Mouse (Mus musculus) inflammation-experienced regulatory T-cells, adult 6 months (primary cell): Measurements from ENCODE around the gene Zdhhc5. TPM values are rescaled to one million over a fixed set of nuclear protein-coding genes. Genes with fewer than 3 reads are reported as not detected.
"Not testable (repeated sequence)": the region's sequence is repeated elsewhere in the genome, so short reads cannot be mapped to it uniquely, and the experiment has no call there.

Experiments used
- ATAC-seq: one replicate; pipeline ENCODE4 v1.8.0; 2017
- polyA plus RNA-seq, 3 experiments: library from polyadenylated mRNA; unstranded; fragments of 100-300 nt; shearing (Covaris generic); gene quantifications; one replicate each; pipeline ENCODE4 v1.2.1; 2017

Gene Zdhhc5
- polyA plus RNA-seq, 3 experiments from 2014 or later, result 12.9 to 14.1 (median 13.3) TPM

DNA sequence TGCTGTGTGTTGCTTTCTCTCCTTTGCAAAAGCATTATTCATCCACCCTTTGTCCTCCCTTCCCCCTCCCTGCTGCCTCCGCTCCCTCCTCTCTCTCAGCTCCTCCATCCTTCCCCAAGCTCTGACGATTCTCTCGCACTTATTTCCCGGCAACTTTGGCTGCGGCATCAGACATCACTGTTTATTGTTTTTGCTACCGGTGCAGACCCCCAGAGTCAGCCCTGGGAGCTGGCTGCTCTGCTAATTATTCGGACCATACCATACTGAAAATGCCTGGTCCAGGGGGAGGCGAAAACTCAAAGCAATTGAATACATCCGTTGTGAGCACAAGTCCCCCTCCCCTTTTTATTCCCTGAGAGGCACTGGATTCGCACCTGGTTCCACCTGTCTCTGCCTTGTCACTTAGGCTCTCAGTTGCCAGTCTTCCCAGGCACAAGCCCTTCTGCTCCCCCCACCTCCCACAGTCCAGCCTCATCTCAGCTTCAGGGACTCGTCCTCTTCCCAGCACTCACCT is 19.4 kb upstream of the Zdhhc5 start:
- ATAC-seq, result peak; percentile 23

DNA sequence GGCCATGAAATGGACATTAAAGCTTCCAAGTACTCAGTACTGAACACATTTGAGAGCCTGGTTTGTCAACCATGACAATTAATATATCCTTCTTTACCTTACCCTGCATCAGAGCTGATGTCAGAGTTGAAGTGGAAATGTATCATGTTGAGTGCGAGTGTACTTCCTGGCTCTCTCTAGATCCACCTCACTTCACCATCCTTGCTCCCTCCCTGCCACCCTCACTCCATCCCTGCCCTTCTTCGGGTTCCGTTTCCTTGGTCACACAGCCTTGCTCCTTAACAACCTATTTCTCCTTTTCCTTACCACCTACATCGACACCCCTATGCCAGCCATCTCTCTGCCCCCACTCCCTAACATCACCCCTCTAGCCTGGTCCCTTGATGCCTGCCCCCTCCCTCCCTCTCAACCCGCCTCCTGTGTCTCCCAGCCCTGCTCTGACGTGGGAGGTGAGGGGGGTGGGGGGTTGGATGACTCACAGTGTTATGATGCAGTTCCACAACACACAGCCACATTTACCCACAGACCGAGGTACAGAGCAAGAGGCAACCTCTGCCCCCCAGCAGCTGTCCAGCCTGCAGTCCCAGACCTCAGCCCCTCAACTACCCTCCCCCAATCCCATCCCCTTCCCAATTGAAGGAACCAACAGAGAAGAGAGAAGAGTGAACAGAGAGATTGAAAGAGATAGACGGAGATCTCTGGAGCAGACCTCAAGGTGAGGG is 18.8 kb upstream of the Zdhhc5 start, which contains the start of gene Ypel4:
TSS of gene Ypel4 (plus strand) at position 480 of the 722 bp plus-strand sequence.
- peak; percentile 84 for ATAC-seq

DNA sequence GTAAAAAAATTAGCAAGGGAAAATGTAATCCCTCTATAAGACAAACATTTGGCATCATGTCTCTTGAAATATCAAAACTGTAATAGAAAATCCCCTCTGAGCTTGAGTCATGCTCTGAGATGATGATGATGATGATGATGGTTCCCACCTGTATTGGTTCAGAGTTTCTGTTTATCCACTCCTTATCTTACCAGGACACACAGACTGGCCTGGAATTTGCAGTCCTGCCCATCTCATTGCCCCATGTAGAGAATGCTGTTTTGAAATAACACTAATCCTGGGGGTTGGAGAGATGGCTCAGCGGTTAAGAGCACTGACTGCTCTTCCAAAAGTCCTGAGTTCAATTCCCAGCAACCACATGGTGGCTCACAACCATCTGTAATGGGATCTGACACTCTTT is 17.4 kb upstream of the Zdhhc5 start:
- ATAC-seq, result no peak

DNA sequence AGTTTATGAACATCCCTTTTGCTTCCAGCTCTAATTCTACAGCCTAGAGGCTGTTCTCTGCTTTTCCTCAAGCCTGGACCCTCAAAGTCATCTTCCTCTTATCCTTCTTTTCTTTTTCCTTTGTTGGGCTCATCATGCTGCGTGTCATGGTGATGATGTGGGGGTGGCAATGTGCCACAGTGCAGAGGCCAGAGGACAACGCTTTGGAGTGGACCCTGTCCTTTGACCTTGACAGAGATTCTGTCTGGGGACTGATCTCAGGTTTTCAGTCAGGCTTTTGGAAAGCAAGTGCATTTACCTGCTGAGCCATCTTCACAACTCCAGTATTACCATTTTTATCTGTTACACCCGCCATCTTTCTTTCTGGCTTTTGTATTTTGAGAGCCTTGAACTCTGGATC is 16.2 kb upstream of the Zdhhc5 start:
- no peak for ATAC-seq

DNA sequence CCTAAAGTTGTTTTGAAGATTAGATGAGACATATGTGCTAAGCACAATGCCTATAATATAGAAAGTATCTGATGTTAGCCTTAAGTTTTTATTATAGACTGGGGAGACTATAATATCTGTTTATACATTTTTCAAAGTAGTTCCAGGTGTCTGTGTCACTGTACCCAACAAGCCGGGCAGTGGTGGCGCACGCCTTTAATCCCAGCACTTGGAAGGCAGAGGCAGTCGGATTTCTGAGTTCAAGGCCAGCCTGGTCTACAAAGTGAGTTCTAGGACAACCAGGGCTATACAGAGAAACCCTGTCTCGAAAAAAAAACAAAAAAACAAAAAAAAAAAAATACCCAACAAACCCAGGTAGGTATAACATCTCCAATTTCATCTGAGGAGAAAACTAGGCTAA is 13.2 kb upstream of the Zdhhc5 start:
- ATAC-seq, result not testable (repeated sequence)

DNA sequence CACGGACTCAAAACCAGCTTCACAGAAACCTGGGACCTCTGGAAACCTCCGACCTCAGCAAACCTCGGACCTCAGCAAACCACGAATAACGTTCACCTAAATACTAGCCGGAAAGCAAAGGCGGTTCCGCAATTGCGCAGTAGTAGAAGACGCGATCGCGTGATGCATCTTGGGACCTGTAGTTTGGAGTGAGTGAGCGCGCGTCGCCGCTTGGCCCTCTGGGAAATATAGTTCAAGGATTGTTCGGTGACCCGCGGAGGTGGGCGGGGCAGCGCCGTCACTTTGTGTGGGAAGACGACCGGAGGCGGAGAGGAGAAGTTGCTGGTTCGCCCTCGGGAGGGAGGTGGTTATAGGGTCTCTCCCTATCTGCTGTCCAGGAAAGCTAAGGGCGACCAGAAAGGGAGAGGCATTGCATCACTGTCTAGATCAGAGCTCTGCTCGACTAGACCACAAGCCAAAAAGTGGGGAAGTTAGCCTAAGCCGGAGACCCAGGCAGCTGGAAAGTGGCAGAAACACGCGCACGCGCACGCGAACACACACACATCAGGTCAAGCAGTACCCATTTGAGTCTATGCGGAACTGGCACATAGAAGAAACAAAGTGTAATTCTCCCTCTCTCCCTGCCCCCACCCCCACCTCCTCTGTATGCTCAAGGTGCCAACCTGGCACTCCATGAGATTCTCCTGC is 12.3 kb upstream of the Zdhhc5 start, which contains the start of gene Clp1:
TSS of gene Clp1 (minus strand) at position 179 of the 687 bp plus-strand sequence.
- peak; percentile 98 for ATAC-seq

DNA sequence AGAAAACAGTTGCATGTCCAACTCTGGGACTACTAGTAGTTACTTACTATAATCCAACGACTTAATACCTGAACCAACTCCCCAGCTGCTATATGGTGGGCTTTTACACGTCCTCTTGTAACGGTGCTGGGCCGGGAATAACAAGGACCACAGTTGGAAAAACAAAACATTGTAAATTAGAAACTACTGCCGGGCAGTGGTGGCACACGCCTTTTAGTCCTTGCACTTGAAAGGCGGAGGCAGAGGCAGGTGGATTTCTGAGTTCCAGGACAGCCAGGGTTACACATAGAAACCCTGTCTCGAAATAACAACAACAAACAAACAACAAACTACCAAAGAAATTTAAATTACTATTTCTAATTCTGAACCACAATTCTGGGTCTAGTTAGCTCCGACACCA is 11.7 kb upstream of the Zdhhc5 start:
- no peak for ATAC-seq

DNA sequence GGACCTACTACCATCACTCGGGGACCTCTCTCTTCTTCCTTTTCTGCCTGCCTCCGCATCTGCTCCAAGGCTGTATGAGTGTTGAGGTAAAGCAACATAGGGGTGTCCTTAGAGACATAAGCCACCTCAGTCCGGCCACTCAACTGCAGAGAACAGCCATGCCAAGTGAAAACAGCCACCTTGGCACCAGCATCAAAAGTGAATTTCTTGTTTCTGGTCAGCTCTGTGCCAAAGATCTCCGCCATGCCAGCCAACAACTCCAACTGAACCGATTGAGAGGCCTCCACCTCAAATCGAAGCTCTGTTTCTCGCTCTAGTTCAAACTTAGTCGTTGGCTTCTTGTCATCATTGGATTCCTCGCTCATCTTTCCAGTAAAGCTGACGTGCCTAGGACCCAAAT is 10.8 kb upstream of the Zdhhc5 start:
- ATAC-seq, result no peak

DNA sequence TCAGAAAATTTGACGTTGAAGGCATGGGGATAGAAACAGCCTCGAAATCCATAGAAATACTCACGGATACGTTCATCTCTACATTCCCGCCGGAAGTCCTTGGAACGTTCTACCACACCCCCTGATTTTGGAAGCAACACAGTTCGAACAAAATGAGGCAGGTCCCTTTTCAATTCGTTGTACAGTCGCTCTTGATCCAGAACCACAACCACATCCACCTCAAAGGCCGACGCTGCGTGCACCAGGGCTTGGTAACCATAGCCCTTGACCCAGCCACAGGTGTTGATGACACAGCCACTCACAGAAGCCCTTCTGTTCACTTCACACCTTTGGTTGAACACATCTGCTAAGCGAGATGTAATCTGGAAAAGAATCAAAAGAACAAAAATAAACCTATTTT is 8.9 kb upstream of the Zdhhc5 start:
- no peak for ATAC-seq

DNA sequence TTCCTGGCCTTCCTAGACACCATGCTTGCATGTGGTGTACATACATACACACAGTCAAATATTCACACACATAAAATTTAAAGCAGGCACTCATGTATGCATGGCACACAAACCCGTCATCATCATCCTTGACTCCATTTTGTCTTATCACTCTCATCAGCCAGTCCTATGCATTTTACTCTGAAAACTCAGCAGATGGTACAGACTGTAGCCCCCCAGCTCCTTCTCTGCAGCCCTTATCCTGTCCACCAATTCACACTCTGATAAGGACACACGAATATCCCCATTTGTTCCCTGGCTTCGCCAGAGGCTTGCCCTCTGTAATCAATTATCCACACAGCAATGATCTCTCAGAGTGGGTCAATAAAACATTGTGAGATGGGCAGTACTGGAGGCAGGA is 6.2 kb upstream of the Zdhhc5 start:
- no peak for ATAC-seq

DNA sequence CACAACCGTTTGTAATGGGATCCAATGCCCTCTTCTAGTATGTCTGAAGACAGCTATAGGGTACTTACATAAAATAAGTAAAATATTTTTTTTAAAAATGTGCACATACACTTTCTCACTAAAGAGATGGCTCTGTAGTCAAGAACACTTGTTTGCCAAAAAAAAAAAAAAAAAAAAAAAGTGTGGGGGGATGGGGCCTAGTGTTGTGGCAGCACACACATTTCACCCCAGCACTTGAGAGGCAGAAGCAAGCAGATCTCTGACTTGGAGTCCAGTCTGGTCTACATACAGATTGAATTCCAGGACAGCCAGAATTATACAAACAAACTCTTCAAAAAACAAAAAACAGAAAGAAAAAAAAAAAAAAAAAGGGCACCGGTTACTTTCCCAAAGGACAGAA is 5.7 kb upstream of the Zdhhc5 start:
- no peak for ATAC-seq

DNA sequence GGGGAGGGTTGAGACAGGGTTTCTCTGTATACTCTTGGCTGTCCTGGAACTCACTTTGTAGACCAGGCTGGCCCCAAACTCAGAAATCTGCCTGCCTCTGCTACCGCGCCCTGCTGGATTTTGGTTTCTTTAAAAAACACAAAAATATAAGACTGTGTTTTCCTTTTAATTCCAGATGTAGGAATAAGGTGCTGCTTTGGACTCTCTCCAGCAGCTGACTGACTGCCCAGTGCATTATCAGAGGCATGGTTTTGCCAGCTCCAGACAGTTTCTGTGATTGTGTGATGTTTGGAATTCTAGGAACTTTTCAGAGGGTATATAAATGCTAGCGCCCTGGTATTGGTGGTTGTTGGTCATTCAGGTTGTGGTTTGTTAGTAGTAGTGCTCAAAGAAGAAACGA is 2.4 kb upstream of the Zdhhc5 start:
- ATAC-seq, result no peak

DNA sequence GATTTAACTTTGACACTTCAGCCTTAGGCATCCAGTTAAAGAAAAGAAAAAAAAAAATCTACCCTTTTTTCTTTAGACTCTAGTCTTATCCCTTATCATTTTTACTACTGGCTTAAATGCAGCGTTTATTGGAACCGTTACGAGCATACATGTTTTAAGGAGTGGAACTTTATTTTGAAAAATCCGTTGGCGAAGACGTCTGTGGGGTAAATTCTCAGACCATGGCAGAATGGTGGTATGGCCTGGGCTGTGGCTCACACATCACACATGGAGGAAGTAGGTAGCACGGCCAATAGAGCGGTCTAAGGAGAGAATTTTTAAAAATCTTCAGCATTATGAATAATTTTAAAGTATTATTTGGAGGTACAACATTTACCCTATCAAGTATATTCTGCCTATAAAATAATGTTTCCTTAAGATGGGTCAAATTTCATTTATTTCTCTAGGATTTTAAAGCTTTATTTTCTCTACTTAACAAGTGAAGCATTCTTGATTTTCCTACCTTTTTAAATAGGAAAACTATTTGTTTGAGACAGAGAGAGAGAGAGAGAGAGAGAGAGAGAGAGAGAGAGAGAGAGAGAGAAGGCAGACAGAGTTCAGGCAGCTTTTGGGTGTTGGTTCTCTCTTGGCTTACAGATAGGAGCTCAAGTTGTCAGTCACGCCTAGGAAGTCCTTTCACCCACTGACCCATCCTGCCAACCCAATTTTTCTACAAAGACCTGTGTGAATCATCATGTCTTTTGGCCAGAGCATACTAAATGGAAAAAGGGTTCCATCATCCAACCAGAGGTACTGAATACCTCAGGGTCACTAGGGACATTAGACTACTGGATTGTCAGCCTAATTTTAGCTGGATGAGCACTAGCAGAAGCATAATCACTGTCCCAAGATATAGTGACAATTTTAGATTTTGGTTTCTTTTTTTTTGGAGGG is 1.7 kb upstream of the Zdhhc5 start:
- no peak for ATAC-seq

DNA sequence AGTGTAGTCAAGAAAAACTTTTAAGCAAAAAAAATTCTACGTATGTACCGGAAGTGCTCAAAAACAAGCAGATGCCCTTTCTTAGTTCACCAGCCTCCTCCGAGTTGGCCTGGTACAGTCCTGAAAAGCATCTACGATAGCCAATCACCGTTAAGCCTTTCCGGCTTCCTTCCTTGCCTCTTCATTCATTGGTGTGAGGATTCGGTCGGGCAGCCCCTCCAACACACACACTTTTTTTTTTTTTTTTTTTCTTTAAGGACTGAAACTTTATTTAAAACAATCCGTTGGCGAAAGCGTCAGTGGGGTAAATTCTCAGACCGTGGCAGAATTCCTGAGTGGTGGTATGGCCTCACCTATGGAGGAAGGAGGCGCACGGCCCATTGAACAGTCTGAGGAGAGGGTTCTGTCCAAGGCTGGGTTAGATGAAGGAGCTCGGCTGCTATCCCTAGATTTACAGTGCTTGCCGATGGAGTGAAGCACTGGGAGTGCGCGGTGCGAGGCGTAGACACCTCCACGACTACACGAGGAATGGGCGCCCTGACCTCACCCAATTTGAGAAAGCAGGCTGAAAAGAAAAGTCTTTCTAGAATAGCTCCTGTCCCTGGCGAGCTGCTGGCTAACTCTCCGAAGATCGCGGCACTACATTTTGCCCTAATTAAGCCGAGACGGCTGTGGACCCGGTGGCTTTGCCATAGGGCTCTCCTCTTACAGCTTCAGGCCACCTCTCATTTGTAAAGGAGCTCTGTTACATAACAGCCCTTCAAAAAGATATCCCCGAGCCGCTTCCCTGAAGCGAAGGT is 782 bp upstream of the Zdhhc5 start:
- ATAC-seq, result peak; percentile 88

DNA sequence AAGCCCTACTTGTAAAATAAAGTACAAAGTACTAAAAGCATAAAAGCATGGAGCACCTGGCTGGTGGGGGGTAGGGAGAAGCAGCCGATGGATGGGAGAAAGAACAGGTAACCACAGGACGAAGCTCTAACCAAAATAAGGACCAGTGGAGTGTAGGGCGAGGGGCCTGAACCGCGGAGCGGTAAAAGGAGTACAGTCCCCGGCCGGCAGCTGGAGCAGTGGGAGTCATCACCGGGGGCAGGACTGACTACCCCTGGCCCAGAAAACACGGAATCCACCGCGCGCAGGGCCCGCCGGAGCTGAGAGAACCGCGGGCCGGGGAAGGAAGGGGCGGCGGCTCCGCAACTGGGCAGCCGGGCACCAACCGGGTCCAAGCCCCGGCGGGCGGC is 564 bp downstream of the Zdhhc5 start:
- ATAC-seq, result no peak

DNA sequence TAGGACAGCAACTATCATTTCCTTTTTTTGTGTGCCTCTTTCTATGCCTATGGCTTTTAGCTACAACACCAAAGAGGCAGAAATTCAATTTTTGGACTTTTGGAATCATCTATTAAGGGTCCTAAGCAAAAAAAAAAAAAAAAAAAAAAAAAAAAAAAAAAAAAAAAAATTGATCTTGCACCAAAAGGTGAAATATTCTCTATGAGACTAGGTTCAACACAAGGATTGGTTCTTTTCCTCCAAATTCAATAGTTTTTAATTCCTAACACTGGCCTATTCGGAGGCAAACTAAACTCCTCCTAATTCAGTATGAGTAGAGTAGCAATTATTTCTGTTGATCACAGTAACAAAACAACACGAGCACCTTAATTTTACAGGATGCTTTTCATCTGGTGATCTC is 3.1 kb downstream of the Zdhhc5 start:
- ATAC-seq, result no peak

DNA sequence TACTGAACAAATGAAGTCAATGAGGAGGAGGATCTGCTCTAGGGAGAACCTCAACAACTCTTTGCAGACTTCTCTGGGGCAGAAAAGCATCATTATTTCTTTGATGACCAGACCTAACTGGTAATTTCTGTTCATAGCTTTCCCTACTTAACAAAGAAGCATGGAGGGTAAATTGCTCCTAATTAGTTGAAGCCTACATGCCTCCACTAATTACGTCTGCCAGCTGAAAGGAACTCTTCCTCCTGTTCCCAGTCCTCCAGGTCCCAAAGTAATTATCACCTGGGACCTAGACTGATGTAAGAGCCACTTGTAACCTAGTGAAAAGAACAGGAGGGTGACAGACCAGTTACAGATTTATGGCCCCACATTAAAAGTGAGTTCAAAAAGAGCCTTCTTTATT is 7.5 kb downstream of the Zdhhc5 start:
- ATAC-seq, result no peak

DNA sequence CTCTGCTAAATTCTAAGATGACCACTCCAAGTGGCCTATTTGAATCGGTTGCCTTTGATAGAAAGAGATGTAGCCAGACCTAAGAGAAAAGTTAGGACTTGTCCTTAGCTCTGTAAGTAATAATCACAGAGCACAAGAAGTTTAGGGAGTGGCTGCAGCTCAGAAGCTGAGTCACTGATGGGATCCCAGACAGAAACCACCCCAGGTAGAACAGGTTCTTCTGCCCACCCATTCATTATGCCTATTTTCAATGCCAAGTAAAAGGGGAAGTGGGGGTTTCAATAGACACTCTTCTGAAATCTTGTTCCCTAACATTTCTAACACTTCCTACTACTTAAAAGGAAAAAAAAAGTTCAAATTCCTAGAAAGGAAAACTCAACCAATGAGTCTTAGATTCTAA is 9.7 kb downstream of the Zdhhc5 start:
- ATAC-seq, result no peak

DNA sequence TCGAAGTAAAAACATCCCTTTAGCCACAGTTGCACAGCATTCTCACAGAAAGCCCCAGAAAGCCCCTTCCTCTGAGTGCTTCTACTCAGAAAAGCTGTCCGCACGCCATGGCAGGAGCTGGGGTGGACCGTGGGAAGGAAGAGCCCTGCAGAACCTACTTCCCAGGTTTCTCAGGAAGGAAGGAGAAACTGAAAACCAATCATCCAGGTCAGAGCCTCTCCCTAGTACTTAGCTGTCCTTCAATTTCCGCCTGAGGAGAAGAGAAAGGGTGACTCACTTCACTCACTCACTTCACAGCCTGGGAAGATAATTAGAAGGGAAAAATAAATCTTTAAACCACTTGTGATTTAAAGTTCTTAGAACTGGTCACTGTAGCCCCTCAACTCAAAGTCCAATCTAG is 10.7 kb downstream of the Zdhhc5 start:
- ATAC-seq, result no peak

DNA sequence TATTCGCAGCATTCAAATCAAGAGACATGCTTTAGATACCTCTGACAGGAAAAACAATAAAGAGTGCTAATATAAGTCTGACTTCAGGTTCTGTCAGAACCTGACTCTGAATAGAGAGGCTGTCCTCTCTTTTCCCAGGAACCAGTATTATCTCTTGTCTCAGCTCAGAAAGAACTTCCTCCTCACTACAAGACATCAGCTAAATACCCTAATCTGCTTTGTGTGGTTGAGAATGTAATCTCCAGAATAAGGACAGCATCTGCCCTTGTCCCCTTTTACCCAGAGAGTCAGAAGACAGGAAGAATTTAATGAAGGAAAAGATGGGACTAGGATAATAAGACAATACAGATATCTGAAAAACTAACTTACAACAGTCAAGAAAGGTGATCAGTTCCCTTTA is 11.5 kb downstream of the Zdhhc5 start:
- no peak for ATAC-seq

DNA sequence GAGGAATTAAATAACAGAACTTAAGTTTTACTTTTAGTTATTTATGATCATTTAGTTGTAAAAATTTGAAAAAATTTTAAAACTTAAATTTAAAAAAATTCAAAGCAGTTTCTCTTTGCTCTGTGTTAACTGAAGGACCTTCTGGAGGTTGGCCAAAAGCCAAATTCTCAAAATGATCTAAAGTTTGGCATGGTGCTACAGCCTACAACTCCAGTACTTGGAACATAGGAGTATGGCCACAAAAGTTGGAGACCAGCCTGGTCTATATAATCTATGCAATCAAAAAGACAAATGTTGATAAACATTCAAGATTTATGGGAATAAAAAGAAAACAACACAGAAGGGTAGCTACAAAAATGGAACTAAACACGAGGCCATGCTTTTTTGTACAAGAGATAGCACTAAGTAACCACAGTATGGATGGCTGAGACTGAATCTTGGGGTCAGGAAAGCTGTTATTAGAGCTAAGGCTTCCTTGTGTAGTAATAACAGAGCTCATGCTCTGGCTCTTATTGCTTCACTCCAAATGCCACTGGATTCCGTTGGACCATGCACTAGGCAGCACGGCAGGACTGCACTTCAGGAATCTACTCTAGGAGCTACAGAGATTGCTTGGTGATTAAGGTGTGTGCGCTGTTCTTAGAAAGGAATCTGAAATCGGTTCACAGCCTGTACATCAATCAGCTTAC is 19.8 kb downstream of the Zdhhc5 start:
- ATAC-seq, result no peak

DNA sequence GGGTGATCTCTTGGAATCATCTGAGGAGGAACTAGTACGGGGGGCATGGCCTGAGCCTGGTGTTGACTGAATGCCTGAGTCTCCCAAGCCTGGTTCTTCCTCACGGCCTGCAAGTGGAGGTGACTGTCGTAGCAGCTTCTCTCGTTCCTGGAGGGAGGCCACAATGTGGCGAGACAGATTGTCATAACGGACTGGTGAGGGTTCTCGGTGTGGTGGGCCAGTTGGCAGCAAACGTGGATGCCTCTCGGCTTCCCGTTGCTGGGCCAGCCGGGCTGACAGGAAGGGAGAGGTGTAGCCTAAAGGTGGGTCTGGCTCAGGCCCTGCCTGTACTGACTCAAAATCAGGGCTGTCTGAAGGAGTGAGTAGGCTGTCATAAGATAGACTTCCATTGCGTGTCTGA is 24.9 kb downstream of the Zdhhc5 start:
- ATAC-seq, result no peak
